Mouse (Mus musculus): ENCODE data around the gene Lman1l.

The Lman1l gene

GRCm38 (mm10) chr9:57620674-57621073, at the start of gene Lman1l:
Gene Lman1l (minus strand): TSS chr9:57620774.
- no peak for DNase-seq

- no peak for DNase-seq
Measured at GRCm38 (mm10) chr9:57669566-57669965, 49.0 kb upstream of the Lman1l start.

GRCm38 (mm10) chr9:57668277-57668676, 47.7 kb upstream of the Lman1l start:
- no peak for DNase-seq

DNA sequence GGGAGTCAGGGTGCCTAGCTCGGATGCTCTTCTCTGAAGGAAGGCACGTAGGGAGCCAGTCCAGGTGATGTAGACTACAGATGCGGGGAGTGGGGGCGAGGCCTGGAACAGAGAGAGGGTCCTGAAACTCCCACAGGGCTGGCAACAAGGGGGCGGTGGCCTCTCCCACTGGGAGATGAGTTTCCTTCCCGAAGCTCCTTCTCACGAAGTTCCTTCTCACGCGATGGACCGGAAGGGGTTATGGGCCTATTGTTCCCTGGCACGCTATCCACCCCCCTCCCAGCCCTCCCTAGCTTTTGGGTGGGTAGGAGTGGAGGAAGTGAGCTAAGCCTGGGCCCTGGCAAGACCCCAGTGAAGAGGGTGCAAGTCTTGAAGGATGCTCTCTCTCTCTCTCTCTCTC, 47.2 kb upstream of the Lman1l start:
- DNase-seq: no peak

- no peak for DNase-seq
Measured at GRCm38 (mm10) chr9:57667136-57667535, 46.6 kb upstream of the Lman1l start.

- DNase-seq: no peak
Measured at GRCm38 (mm10) chr9:57666536-57666935, 46.0 kb upstream of the Lman1l start.

DNA sequence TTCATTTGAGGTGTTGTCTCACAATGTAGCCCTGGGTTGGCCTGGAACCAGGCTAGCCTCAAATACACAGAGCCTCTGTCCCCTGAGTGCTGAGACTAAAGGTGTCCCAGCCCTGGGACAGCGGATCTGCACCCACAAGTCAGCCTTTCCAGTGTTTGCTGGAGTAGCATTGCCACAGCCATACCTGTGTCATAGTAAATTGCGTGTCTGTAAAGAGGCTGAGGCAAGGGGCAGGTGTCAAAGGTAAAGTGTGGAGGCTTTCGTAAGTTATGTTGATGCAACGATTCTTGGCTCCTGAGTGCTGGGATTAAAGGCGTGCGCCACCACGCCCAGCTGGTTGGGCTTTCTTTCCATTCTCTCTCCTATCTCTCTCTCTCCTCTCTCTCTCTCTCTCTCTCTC, 44.0 kb upstream of the Lman1l start:
- DNase-seq: no peak

DNA sequence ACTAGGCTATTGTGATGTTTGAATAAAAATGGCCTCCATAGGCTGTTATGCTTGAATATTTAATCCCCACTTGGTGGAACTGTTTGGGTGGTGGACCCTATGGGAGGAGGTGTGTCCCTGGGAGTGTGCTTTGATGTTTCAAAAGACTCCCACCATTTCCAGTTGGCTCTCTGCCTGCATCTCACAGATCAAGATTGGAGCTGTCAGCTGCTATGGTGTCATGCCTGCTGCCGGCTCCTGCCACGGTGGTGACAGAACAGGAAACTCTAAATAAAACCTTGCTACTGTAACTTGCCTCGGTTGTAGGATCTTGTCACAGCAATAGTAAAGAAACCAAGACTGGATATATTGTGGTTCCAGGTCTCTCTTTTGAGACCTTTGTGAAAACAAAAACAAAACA, 41.0 kb upstream of the Lman1l start:
- no peak for DNase-seq

GRCm38 (mm10) chr9:57660501-57660900, 39.9 kb upstream of the Lman1l start:
- no peak for DNase-seq

- DNase-seq: peak; percentile 74
Measured at GRCm38 (mm10) chr9:57659774-57660173, 39.2 kb upstream of the Lman1l start.

DNA sequence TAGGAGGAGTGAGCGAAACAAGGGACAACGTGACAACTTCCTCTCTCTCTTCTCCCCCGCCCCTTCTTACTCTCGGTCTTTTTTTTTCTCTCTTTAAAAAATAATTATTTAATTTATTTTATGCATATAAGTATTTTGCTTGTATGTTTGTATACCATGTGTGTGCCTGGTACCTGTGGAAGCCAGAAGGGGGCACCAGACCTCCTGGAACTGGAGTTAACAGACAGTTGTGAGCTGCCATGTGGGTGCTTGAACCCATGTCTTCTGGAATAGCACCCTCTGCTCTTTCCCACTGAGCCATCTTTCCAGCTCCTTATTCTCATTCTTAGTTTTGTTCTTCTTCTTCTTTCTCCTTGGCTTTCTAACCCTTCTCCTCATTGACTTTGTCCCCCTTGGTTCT, 38.4 kb upstream of the Lman1l start:
- DNase-seq: no peak

DNA sequence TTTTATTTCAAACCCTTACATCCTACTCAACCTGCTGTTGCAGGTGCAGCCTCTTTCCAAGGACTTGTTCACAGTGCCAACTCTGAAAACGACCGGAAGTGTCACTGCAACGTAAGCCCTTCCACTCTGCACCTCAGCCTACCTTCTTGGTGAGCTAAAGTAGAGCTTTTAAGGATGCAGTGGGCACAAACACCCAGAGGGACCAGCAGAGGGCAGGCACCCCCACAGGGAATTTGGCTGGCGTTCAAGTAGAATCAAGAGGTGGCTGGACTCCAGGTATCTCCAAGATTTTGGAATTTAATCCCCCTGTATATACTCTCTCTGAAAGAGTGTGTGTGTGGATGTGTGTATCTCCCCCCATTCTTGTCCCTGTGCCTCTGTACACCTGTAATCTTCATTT, 37.3 kb upstream of the Lman1l start:
- no peak for DNase-seq

DNA sequence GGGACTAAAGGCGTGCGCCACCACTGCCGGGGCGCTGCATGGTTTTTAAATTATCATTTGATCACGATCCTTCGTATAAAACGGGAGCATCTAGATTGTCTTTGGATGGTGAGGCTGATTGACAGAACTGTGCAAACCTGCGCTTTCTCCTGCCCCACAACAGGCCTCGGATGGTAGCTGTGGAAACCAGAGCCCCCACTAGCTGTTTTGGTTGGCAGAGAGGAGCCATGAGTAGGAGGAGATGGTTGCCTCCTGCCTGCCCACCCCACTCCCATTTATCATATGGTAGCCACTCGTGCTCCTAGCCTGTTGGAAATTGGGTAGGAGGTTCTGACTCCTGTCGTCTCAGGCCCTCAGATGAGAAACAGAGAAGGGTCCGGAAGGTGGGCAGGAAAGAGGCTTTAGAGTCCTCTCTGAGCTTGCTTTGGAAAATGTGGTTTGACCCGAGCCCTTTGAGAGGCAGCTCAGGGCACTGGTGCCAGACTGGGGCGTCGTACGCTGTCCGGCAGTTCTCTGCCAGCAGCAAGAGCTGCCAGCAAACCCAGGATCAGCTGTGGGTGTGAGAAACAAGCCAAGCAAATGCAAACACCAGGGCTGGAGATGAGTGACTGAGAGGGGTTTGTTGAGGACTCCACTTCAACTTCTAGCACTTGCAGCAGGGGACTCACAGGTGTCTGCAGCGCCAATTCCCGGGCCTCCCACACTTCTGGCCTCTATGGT, 36.2 kb upstream of the Lman1l start:
- DNase-seq: no peak

GRCm38 (mm10) chr9:57655749-57656148, 35.2 kb upstream of the Lman1l start:
- DNase-seq: peak; percentile 92

- no peak for DNase-seq
Measured at GRCm38 (mm10) chr9:57654966-57655365, 34.4 kb upstream of the Lman1l start.

DNA sequence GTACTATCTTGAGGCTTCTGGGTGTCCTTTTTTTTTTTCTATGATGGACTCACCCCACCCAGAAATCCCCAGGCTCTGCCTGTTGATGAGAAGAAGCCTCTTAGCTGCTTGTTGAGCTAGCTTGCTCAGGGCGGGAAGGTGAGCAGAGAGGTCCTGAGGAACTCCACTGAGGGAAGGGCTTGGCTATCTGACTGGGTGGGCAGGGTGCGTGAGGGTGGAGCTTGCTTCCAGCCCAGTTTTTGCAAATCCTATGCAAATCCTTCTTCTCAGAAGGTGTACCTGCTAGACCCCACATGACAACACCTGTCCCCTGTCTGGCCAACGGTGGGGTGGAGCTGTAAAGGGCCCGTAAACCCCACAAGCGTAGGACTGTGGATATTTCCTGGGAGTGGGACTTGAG, 32.7 kb upstream of the Lman1l start, which contains the start of gene Csk:
Gene Csk, minus strand, starts transcription at position 349 of the 400 bp plus-strand sequence.
- no peak for DNase-seq

DNA sequence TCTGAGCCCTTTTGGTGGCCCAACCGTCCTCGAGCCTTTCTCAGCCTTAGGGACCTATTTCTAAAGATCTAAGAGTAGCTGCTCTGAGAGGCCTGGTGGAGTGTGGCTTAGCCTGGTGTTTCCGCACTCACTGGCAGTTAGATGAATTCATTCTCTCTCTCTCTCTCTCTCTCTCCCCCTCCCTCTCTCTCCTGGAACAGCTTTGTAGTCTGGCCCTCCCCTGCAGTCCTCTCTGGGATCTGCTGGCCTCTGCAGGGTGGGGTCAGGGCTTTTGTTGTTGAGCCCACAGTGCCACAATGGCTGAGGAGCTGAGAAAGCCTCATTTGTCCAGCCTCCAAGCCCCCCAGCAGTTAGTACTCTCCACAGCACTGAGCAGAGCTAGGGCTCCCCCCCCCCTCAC, 32.3 kb upstream of the Lman1l start:
- no peak for DNase-seq

DNA sequence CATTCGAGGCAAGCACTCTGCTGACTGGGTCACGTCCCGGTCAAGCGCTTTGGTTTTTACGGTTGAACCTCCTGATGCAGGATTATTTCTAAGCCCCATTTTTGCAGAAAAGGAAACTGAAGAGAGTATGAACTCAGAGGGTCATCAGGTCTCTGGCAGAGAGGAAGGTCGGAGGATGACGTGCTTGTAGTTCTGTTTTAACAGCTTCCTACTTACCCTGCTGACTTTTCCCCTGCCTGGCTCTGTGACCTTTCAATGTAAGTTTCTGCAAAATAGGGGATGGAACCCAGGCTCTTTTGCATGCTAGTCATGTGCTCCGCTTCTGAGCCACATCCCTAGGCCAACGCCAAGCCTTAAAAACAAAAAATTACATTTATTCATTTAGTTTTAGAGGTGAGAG, 31.8 kb upstream of the Lman1l start:
- no peak for DNase-seq

- DNase-seq: no peak
Measured at GRCm38 (mm10) chr9:57650786-57651311, 30.3 kb upstream of the Lman1l start.

- DNase-seq: no peak
Measured at GRCm38 (mm10) chr9:57650130-57650785, 29.7 kb upstream of the Lman1l start.

GRCm38 (mm10) chr9:57647286-57648108, 26.9 kb upstream of the Lman1l start:
- no peak for DNase-seq

GRCm38 (mm10) chr9:57646551-57647103, 26.1 kb upstream of the Lman1l start:
- no peak for DNase-seq

Data from cerebellum, adult 11 months (tissue).